Mouse (Mus musculus) limb, embryonic 15.5 days (tissue): ENCODE measurements around the gene 5330417H12Rik. TPM values are rescaled to one million over a fixed set of nuclear protein-coding genes. Genes with fewer than 3 reads are reported as not detected.

Source experiments
- ATAC-seq: fragments of 200-750 bp; cut with Nextera tagmentation; 2 replicates; pipeline ENCODE4 v1.8.0; 2017; ENCODE audit warnings: low read depth, moderate TSS enrichment; ENCODE audit not compliant: insufficient number of reproducible peaks, low FRiP score, low TSS enrichment
- H3K27ac ChIP-seq: fragments of 300-500 bp; sonication (generic); 2 replicates; pipeline ENCODE4 v1.5.1; 2015; ENCODE audit warnings: moderate library complexity, mild to moderate bottlenecking, inconsistent platforms
- H3K27me3 ChIP-seq: fragments of 300-500 bp; sonication (generic); 2 replicates; pipeline ENCODE4 v1.6.1; 2015; ENCODE audit warnings: inconsistent platforms
- H3K36me3 ChIP-seq: fragments of 300-500 bp; sonication (generic); 2 replicates; pipeline ENCODE4 v1.6.1; 2015; ENCODE audit warnings: inconsistent platforms
- H3K4me1 ChIP-seq: fragments of 300-500 bp; sonication (generic); 2 replicates; pipeline ENCODE4 v1.6.1; 2015; ENCODE audit warnings: inconsistent platforms
- H3K4me2 ChIP-seq: fragments of 300-500 bp; sonication (generic); 2 replicates; pipeline ENCODE4 v1.6.1; 2015; ENCODE audit warnings: mild to moderate bottlenecking, inconsistent platforms
- H3K4me3 ChIP-seq: fragments of 300-500 bp; sonication (generic); 2 replicates; pipeline ENCODE4 v1.5.1; 2015; ENCODE audit warnings: mild to moderate bottlenecking, inconsistent platforms
- H3K9ac ChIP-seq: fragments of 300-500 bp; sonication (generic); 2 replicates; pipeline ENCODE4 v1.6.1; 2015; ENCODE audit warnings: inconsistent platforms
- H3K9me3 ChIP-seq: fragments of 300-500 bp; sonication (generic); 2 replicates; pipeline ENCODE4 v1.6.1; 2016; ENCODE audit warnings: inconsistent platforms
- WGBS: fragments of 180-500 bp; shearing (Covaris S2); methylation state at CpG from one replicate; pipeline ENCODE4 v1.1.7; 2015; 5-methylcytosine and 5-hydroxymethylcytosine counted together
- polyA plus RNA-seq: library from polyadenylated mRNA; unstranded; fragments of >200 nt; fragmentation: Nextera tagmentation; extraction: Ambion mirVana; gene quantifications from 2 replicates; pipeline ENCODE4 v1.2.1, GENCODE M21; 2015

Gene 5330417H12Rik
- polyA plus RNA-seq, result not detected in 2 replicates

GRCm38 (mm10) chr7:107625061-107625460, at the start of gene 5330417H12Rik:
Gene 5330417H12Rik (minus strand): TSS chr7:107625161.
- no peak for ATAC-seq
- WGBS, result 84% methylated on average over 2 of the region's 2 CpGs
- no peaks in the 10 kb centered on the region for H3K27me3 ChIP-seq
- no peaks in the 10 kb centered on the region for H3K36me3 ChIP-seq
- H3K4me2 ChIP-seq, result no peak within 1 kb of the TSS
- H3K4me1 ChIP-seq, result no peaks in the 10 kb centered on the region
- no peak within 1 kb of the TSS for H3K4me3 ChIP-seq
- no peak within 1 kb of the TSS for H3K9ac ChIP-seq
- H3K27ac ChIP-seq, result no peak within 1 kb of the TSS
- no peaks in the 10 kb centered on the region for H3K9me3 ChIP-seq

GRCm38 (mm10) chr7:107668514-107668913, 43.6 kb upstream of the 5330417H12Rik start:
- H3K9ac ChIP-seq, result no peak overlapping the region

GRCm38 (mm10) chr7:107666262-107666902, 41.4 kb upstream of the 5330417H12Rik start:
- ATAC-seq, result no peak

More at GRCm38 (mm10) chr7:107668514-107668913, 43.6 kb upstream of the 5330417H12Rik start:
- peaks cover 36% of the 10 kb centered on the region for H3K4me1 ChIP-seq
- H3K4me2 ChIP-seq, result no peak overlapping the region
- H3K27me3 ChIP-seq, result no peaks in the 10 kb centered on the region
- no peak overlapping the region for H3K27ac ChIP-seq
- no peak overlapping the region for H3K4me3 ChIP-seq
- 88% methylated on average over 5 of the region's 5 CpGs for WGBS
- no peak for ATAC-seq
- H3K36me3 ChIP-seq, result no peaks in the 10 kb centered on the region
- no peaks in the 10 kb centered on the region for H3K9me3 ChIP-seq

GRCm38 (mm10) chr7:107665586-107666261, 40.8 kb upstream of the 5330417H12Rik start:
- peak; percentile 38; the same call in 1 of the 2 replicates for ATAC-seq
- Histone ChIP-seq H3K9me3 (no peaks in the 10 kb centered on the region), H3K4me3 (peak overlapping the region; percentile 39), H3K4me1 (peaks cover 54% of the 10 kb centered on the region), H3K4me2 (peak overlapping the region; percentile 51), H3K27ac (peak overlapping the region; percentile 89), H3K27me3 (no peaks in the 10 kb centered on the region), H3K9ac (peak overlapping the region; percentile 24), H3K36me3 (no peaks in the 10 kb centered on the region)
- 11% methylated on average over 9 of the region's 9 CpGs for WGBS

More at GRCm38 (mm10) chr7:107666262-107666902, 41.4 kb upstream of the 5330417H12Rik start:
- WGBS, result 20% methylated on average over 13 of the region's 13 CpGs
- H3K36me3 ChIP-seq, result no peaks in the 10 kb centered on the region
- peak overlapping the region; percentile 89 for H3K27ac ChIP-seq
- H3K4me2 ChIP-seq, result peak overlapping the region; percentile 51
- no peaks in the 10 kb centered on the region for H3K9me3 ChIP-seq
- peaks cover 53% of the 10 kb centered on the region for H3K4me1 ChIP-seq
- peak overlapping the region; percentile 39 for H3K4me3 ChIP-seq
- no peaks in the 10 kb centered on the region for H3K27me3 ChIP-seq
- H3K9ac ChIP-seq, result peak overlapping the region; percentile 24

GRCm38 (mm10) chr7:107665221-107665585, 40.2 kb upstream of the 5330417H12Rik start:
- Histone ChIP-seq H3K4me2 (peak overlapping the region; percentile 51), H3K4me1 (peaks cover 57% of the 10 kb centered on the region), H3K4me3 (peak overlapping the region; percentile 39), H3K36me3 (no peaks in the 10 kb centered on the region), H3K9me3 (no peaks in the 10 kb centered on the region), H3K27me3 (no peaks in the 10 kb centered on the region), H3K27ac (peak overlapping the region; percentile 89), H3K9ac (peak overlapping the region; percentile 10; the same call in 1 of the 2 replicates)
- 12% methylated on average over 4 of the region's 4 CpGs for WGBS
- ATAC-seq, result peak; percentile 30; the same call in 1 of the 2 replicates

GRCm38 (mm10) chr7:107664063-107665056, 39.4 kb upstream of the 5330417H12Rik start:
- ATAC-seq, result peak; percentile 49
- Histone ChIP-seq H3K9ac (no peak overlapping the region), H3K27me3 (no peaks in the 10 kb centered on the region), H3K9me3 (no peaks in the 10 kb centered on the region), H3K4me1 (peaks cover 60% of the 10 kb centered on the region), H3K27ac (peak overlapping the region; percentile 89), H3K36me3 (no peaks in the 10 kb centered on the region), H3K4me2 (peak overlapping the region; percentile 51), H3K4me3 (no peak overlapping the region)
- WGBS, result 21% methylated on average over 8 of the region's 8 CpGs

- Histone ChIP-seq H3K4me2 (no peak overlapping the region), H3K4me3 (no peak overlapping the region), H3K9ac (no peak overlapping the region), H3K27ac (0 out of 2 replicates have a peak overlapping the region, but pooled peaks have one; percentile 22), H3K36me3 (no peaks in the 10 kb centered on the region), H3K9me3 (no peaks in the 10 kb centered on the region), H3K4me1 (peaks cover 62% of the 10 kb centered on the region), H3K27me3 (no peaks in the 10 kb centered on the region)
- 60% methylated on average over 6 of the region's 6 CpGs for WGBS
- ATAC-seq, result no peak
Measured at GRCm38 (mm10) chr7:107663621-107664020, 38.7 kb upstream of the 5330417H12Rik start.

- Histone ChIP-seq H3K9me3 (no peaks in the 10 kb centered on the region), H3K4me3 (no peak overlapping the region), H3K4me1 (peaks cover 60% of the 10 kb centered on the region), H3K27ac (peak overlapping the region; percentile 72), H3K27me3 (no peaks in the 10 kb centered on the region), H3K36me3 (no peaks in the 10 kb centered on the region), H3K9ac (no peak overlapping the region), H3K4me2 (no peak overlapping the region)
- WGBS, result 47% methylated on average over 5 of the region's 5 CpGs
- no peak for ATAC-seq
Measured at GRCm38 (mm10) chr7:107661843-107662281, 36.9 kb upstream of the 5330417H12Rik start.

GRCm38 (mm10) chr7:107661189-107661842, 36.4 kb upstream of the 5330417H12Rik start:
- H3K36me3 ChIP-seq, result no peaks in the 10 kb centered on the region
- ATAC-seq, result no peak
- H3K9ac ChIP-seq, result no peak overlapping the region
- peaks cover 57% of the 10 kb centered on the region for H3K4me1 ChIP-seq
- peak overlapping the region; percentile 72 for H3K27ac ChIP-seq
- WGBS, result 20% methylated on average over 8 of the region's 8 CpGs
- no peak overlapping the region for H3K4me3 ChIP-seq
- no peak overlapping the region for H3K4me2 ChIP-seq
- no peaks in the 10 kb centered on the region for H3K9me3 ChIP-seq
- H3K27me3 ChIP-seq, result no peaks in the 10 kb centered on the region

- Histone ChIP-seq H3K4me3 (no peak overlapping the region), H3K4me1 (peaks cover 38% of the 10 kb centered on the region), H3K36me3 (no peaks in the 10 kb centered on the region), H3K4me2 (no peak overlapping the region), H3K9ac (no peak overlapping the region), H3K9me3 (no peaks in the 10 kb centered on the region), H3K27me3 (no peaks in the 10 kb centered on the region), H3K27ac (no peak overlapping the region; the same call in 1 of the 2 replicates)
- WGBS, result 60% methylated on average over 8 of the region's 8 CpGs
- no peak for ATAC-seq
Measured at GRCm38 (mm10) chr7:107659186-107659918, 34.4 kb upstream of the 5330417H12Rik start.
